In the genomic region with DNA sequence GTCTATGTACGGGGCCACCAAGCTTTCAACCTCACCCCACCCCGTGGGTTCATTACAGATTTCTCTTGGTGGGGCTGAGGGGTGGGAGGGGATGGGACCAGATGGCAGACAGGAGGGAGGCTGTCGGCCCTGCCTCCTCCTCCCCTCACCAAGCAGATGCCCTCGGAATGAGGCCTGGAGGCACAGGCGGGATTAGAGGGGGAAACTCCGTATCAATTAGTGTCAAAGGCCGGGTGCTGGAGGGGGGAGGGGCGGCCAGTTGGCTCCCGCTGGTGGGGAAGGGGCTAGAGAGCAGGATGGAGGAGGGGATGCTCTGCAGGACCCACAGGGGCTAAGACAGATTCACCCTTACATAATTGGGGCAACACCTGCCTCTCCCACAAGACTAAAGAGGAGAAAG, we compare ENCODE assay signal across 10 mouse cellular contexts. TPM values are rescaled to one million over a fixed set of nuclear protein-coding genes. Genes with fewer than 3 reads are reported as not detected.
DNase-seq lines count a peak whose midpoint lies in the region; ATAC-seq and TF ChIP-seq lines count a peak whose summit lies in the region.
"Had no signal": no experiment of that assay in that cellular context is flagged by ENCODE, and none has a peak within 500 bp of the region (broad histone marks: within the 10 kb centered on the region; RNA-seq: fewer than 3 reads in every experiment).

No protein-coding gene starts in this region.

- H3K27ac ChIP-seq in intestine, embryonic 14.5 days (ENCODE audit: low read depth), result no peak overlapping the region
- H3K27ac ChIP-seq in intestine, postnatal 0 days (ENCODE audit: low read depth, low read length), result no peak overlapping the region
- H3K27ac ChIP-seq in forebrain, postnatal 0 days (ENCODE audit: low read depth, low read length), result peak overlapping the region; percentile 55
- peak overlapping the region; percentile 77 for H3K27ac ChIP-seq in midbrain, embryonic 12.5 days (replicated peaks)
- H3K27ac ChIP-seq in stomach, embryonic 16.5 days (ENCODE audit: low read length), result no peak overlapping the region
- H3K27ac ChIP-seq: liver, embryonic 15.5 days had no signal

- no peak overlapping the region for H3K9ac ChIP-seq in intestine, embryonic 14.5 days (ENCODE audit: low read length)
- no peak overlapping the region for H3K9ac ChIP-seq in intestine, postnatal 0 days (ENCODE audit: low read depth, low read length)
- H3K9ac ChIP-seq in forebrain, postnatal 0 days, result no peak overlapping the region
- H3K9ac ChIP-seq in midbrain, embryonic 12.5 days (replicated peaks), result peak overlapping the region; percentile 28; the same call in 1 of the 2 replicates
- no peak overlapping the region for H3K9ac ChIP-seq in stomach, embryonic 16.5 days (ENCODE audit: low read length)
- H3K9ac ChIP-seq: liver, embryonic 15.5 days had no signal

- H3K27me3 ChIP-seq in intestine, embryonic 14.5 days (replicated peaks; ENCODE audit: control insufficient read depth, insufficient read depth, low read length), result no peaks in the 10 kb centered on the region
- no peaks in the 10 kb centered on the region for H3K27me3 ChIP-seq in intestine, postnatal 0 days (replicated peaks; ENCODE audit: control insufficient read depth, insufficient read depth, low read length)
- H3K27me3 ChIP-seq in forebrain, postnatal 0 days (ENCODE audit: insufficient read depth, low read length), result no peaks in the 10 kb centered on the region
- no peaks in the 10 kb centered on the region for H3K27me3 ChIP-seq in midbrain, embryonic 12.5 days
- H3K27me3 ChIP-seq in stomach, embryonic 16.5 days (ENCODE audit: control insufficient read depth, insufficient read depth, low read length), result no peaks in the 10 kb centered on the region

- H3K4me1 ChIP-seq in intestine, embryonic 14.5 days (replicated peaks; ENCODE audit: control insufficient read depth, insufficient read depth, low read length), result no peaks in the 10 kb centered on the region
- no peaks in the 10 kb centered on the region for H3K4me1 ChIP-seq in intestine, postnatal 0 days (replicated peaks; ENCODE audit: control insufficient read depth, insufficient read depth, low read length)
- peaks cover 4% of the 10 kb centered on the region; the same call in 1 of the 2 replicates for H3K4me1 ChIP-seq in forebrain, postnatal 0 days (ENCODE audit: insufficient read depth)
- peaks cover 70% of the 10 kb centered on the region for H3K4me1 ChIP-seq in midbrain, embryonic 12.5 days
- H3K4me1 ChIP-seq in stomach, embryonic 16.5 days (ENCODE audit: control insufficient read depth, insufficient read depth, low read length), result no peaks in the 10 kb centered on the region
- H3K4me1 ChIP-seq: liver, embryonic 15.5 days had no signal

- no peak overlapping the region for H3K4me2 ChIP-seq in intestine, embryonic 14.5 days (ENCODE audit: low read length)
- H3K4me2 ChIP-seq in intestine, postnatal 0 days (replicated peaks; ENCODE audit: low read depth), result no peak overlapping the region
- peak overlapping the region; percentile 29 for H3K4me2 ChIP-seq in forebrain, postnatal 0 days (ENCODE audit: low read depth)
- peak overlapping the region; percentile 35 for H3K4me2 ChIP-seq in midbrain, embryonic 12.5 days (replicated peaks)
- H3K4me2 ChIP-seq in stomach, embryonic 16.5 days (ENCODE audit: low read depth, low read length), result no peak overlapping the region
- H3K4me2 ChIP-seq: liver, embryonic 15.5 days had no signal

- H3K36me3 ChIP-seq in intestine, embryonic 14.5 days (ENCODE audit: control insufficient read depth, insufficient read depth, low read length), result no peaks in the 10 kb centered on the region
- no peaks in the 10 kb centered on the region for H3K36me3 ChIP-seq in intestine, postnatal 0 days (ENCODE audit: control insufficient read depth, insufficient read depth)
- H3K36me3 ChIP-seq in forebrain, postnatal 0 days (ENCODE audit: insufficient read depth), result no peaks in the 10 kb centered on the region
- H3K36me3 ChIP-seq in midbrain, embryonic 12.5 days, result peaks cover 9% of the 10 kb centered on the region; the same call in 1 of the 2 replicates
- no peaks in the 10 kb centered on the region for H3K36me3 ChIP-seq in stomach, embryonic 16.5 days (ENCODE audit: control insufficient read depth, insufficient read depth, low read length)
- H3K36me3 ChIP-seq: liver, embryonic 15.5 days had no signal

- WGBS in intestine, embryonic 14.5 days, result 9% methylated on average over 9 of the region's 9 CpGs
- 9% methylated on average over 9 of the region's 9 CpGs for WGBS in intestine, postnatal 0 days
- 4% methylated on average over 8 of the region's 9 CpGs for WGBS in forebrain, postnatal 0 days
- 2% methylated on average over 6 of the region's 9 CpGs for WGBS in midbrain, embryonic 12.5 days
- WGBS in stomach, embryonic 16.5 days, result 4% methylated on average over 9 of the region's 9 CpGs

- TF ChIP-seq CTCF in intestine, postnatal 0 days (IDR thresholded peaks at IDR 0.05; ENCODE audit: low read depth), result no peak
- no peak for TF ChIP-seq CTCF in forebrain, postnatal 0 days (IDR thresholded peaks at IDR 0.05; ENCODE audit: low read depth)

- no peaks in the 10 kb centered on the region for H3K9me3 ChIP-seq in intestine, embryonic 14.5 days (ENCODE audit: control insufficient read depth, low read length)
- H3K9me3 ChIP-seq in intestine, postnatal 0 days (ENCODE audit: control insufficient read depth), result no peaks in the 10 kb centered on the region
- no peaks in the 10 kb centered on the region for H3K9me3 ChIP-seq in forebrain, postnatal 0 days (ENCODE audit: low read length)
- no peaks in the 10 kb centered on the region for H3K9me3 ChIP-seq in midbrain, embryonic 12.5 days
- no peaks in the 10 kb centered on the region for H3K9me3 ChIP-seq in stomach, embryonic 16.5 days (replicated peaks; ENCODE audit: control insufficient read depth, low read length)
- H3K9me3 ChIP-seq: liver, embryonic 15.5 days had no signal

- no peak; the same call in 1 of the 2 replicates for ATAC-seq in intestine, embryonic 14.5 days (replicated peaks; ENCODE audit: low FRiP score, low TSS enrichment, low read depth)
- no peak; the same call in 1 of the 2 replicates for ATAC-seq in intestine, postnatal 0 days
- peak; percentile 81 for ATAC-seq in forebrain, postnatal 0 days
- peak; percentile 84 for ATAC-seq in midbrain, embryonic 12.5 days (ENCODE audit: low FRiP score, low read depth)
- ATAC-seq in stomach, embryonic 16.5 days (ENCODE audit: insufficient read depth, low FRiP score), result peak; percentile 66

- peak; percentile 57 for DNase-seq in intestine, embryonic 14.5 days (ENCODE audit: low spot score)
- peak; percentile 59 for DNase-seq in forebrain, postnatal 0 days
- no peak for DNase-seq in right cerebral cortex, adult 18-20 months
- no peak for DNase-seq in frontal cortex, adult 2 months (ENCODE audit: extremely low spot score in 1 of 2, low spot score in 1 of 2)
- DNase-seq in layer of hippocampus, adult 11-12 months (ENCODE audit: low spot score), result no peak
- DNase-seq: layer of hippocampus, adult 9-11 months had no signal

- H3K4me3 ChIP-seq in intestine, embryonic 14.5 days (ENCODE audit: low read depth, low read length), result no peak overlapping the region
- no peak overlapping the region for H3K4me3 ChIP-seq in intestine, postnatal 0 days (ENCODE audit: low read depth, low read length)
- no peak overlapping the region for H3K4me3 ChIP-seq in forebrain, postnatal 0 days (ENCODE audit: low read depth, low read length)
- H3K4me3 ChIP-seq in midbrain, embryonic 12.5 days, result no peak overlapping the region
- no peak overlapping the region for H3K4me3 ChIP-seq in stomach, embryonic 16.5 days (replicated peaks; ENCODE audit: low read length)
- H3K4me3 ChIP-seq: liver, embryonic 15.5 days had no signal

RNA-seq across cellular contexts. Expression of a gene that starts 22.0 kb away (rescaled TPM):
- polyA plus RNA-seq in intestine, embryonic 14.5 days (2014; fragmentation: Nextera tagmentation; extraction: Ambion mirVana), result 2.7 and 3.4 TPM in 2 replicates
- 0.52 and 0.77 TPM in 2 replicates for polyA plus RNA-seq in intestine, postnatal 0 days (2015; fragmentation: Nextera tagmentation; extraction: Ambion mirVana)
- 7.2 and 12.7 TPM in 2 replicates for total RNA-seq in forebrain, postnatal 0 days (2014; rRNA removed)
- 10.8 and 16.4 TPM in 2 replicates for polyA plus RNA-seq in forebrain, postnatal 0 days (2015; fragmentation: Nextera tagmentation; extraction: Ambion mirVana)
- 21.8 and 24.0 TPM in 2 replicates for polyA plus RNA-seq in midbrain, embryonic 12.5 days (2016; fragmentation: Nextera tagmentation; extraction: Ambion mirVana)
- polyA plus RNA-seq in stomach, embryonic 16.5 days (2015; fragmentation: Nextera tagmentation; extraction: Ambion mirVana), result 0.91 and 1.3 TPM in 2 replicates
- polyA plus RNA-seq in frontal cortex, adult 2 months (2012; rRNA removed), result 27.8 and 28.6 TPM in 2 replicates

Comparison
In these comparisons a context has a peak if more than half of its experiments do, and no peak if none do; other contexts are left out.
1. ATAC-seq: peak in forebrain, postnatal 0 days (single experiment), midbrain, embryonic 12.5 days (single experiment) and stomach, embryonic 16.5 days (single experiment); none in intestine, embryonic 14.5 days (single experiment) and intestine, postnatal 0 days (single experiment).
2. DNase-seq: peak in intestine, embryonic 14.5 days (single experiment) and forebrain, postnatal 0 days (single experiment); none in right cerebral cortex, adult 18-20 months (single experiment), frontal cortex, adult 2 months (0 of 2) and layer of hippocampus, adult 11-12 months (single experiment).
3. H3K27ac ChIP-seq: peak in forebrain, postnatal 0 days (single experiment) and midbrain, embryonic 12.5 days (single experiment); none in intestine, embryonic 14.5 days (single experiment), intestine, postnatal 0 days (single experiment) and stomach, embryonic 16.5 days (single experiment).
4. H3K4me2 ChIP-seq: peak in forebrain, postnatal 0 days (single experiment) and midbrain, embryonic 12.5 days (single experiment); none in intestine, embryonic 14.5 days (single experiment), intestine, postnatal 0 days (single experiment) and stomach, embryonic 16.5 days (single experiment).